Comparison of ENCODE assay signal across 8 mouse cellular contexts in genomic region chr14:54528446-54529111, GRCm38 (mm10). TPM values are rescaled to one million over a fixed set of nuclear protein-coding genes. Genes with fewer than 3 reads are reported as not detected.
DNase-seq lines count a peak whose midpoint lies in the region; ATAC-seq and TF ChIP-seq lines count a peak whose summit lies in the region.

No protein-coding gene starts in this region.

- peak; percentile 68 for DNase-seq in 416B (ENCODE audit: low read depth)
- DNase-seq in liver, adult 2 months (ENCODE audit: extremely low read depth, low read depth, low spot score), result peak; percentile 34
- peak; percentile 89 for DNase-seq in naive thymus-derived CD4-positive, alpha-beta T cell, adult 2 months (ENCODE audit: low read depth)
- peak; percentile 83 for DNase-seq in splenic B cell, adult 2 months (ENCODE audit: low read depth, low spot score)

- no peaks in the 10 kb centered on the region for H3K4me1 ChIP-seq in bone marrow macrophage, adult 2 months (ENCODE audit: control insufficient read depth, insufficient read depth, low read length)
- H3K4me1 ChIP-seq in embryonic fibroblast, embryonic 13.5 days (ENCODE audit: control insufficient read depth, insufficient read depth, low read length), result no peaks in the 10 kb centered on the region
- peaks cover 16% of the 10 kb centered on the region for H3K4me1 ChIP-seq in heart, embryonic 12.5 days (replicated peaks)
- H3K4me1 ChIP-seq in kidney, embryonic 16.5 days (ENCODE audit: insufficient read depth, low read length), result peaks cover 11% of the 10 kb centered on the region; the same call in 1 of the 2 replicates
- no peaks in the 10 kb centered on the region; the same call in 1 of the 2 replicates for H3K4me1 ChIP-seq in liver, adult 2 months (ENCODE audit: control insufficient read depth, insufficient read depth, low read length)

- no peaks in the 10 kb centered on the region for H3K9me3 ChIP-seq in heart, embryonic 12.5 days (replicated peaks)
- H3K9me3 ChIP-seq in kidney, embryonic 16.5 days (ENCODE audit: low read length), result no peaks in the 10 kb centered on the region

- no peaks in the 10 kb centered on the region for H3K36me3 ChIP-seq in heart, embryonic 12.5 days
- no peaks in the 10 kb centered on the region for H3K36me3 ChIP-seq in kidney, embryonic 16.5 days (ENCODE audit: insufficient read depth, low read length)
- no peaks in the 10 kb centered on the region for H3K36me3 ChIP-seq in liver, adult 2 months (ENCODE audit: control insufficient read depth, insufficient read depth, low read length)
- no peaks in the 10 kb centered on the region for H3K36me3 ChIP-seq in splenic B cell, adult 2 months (ENCODE audit: control insufficient read depth, insufficient read depth, low read length, poor library complexity, severe bottlenecking)

- no peak overlapping the region for H3K4me3 ChIP-seq in bone marrow macrophage, adult 2 months (ENCODE audit: insufficient read depth, low read length)
- H3K4me3 ChIP-seq in embryonic fibroblast, embryonic 13.5 days (ENCODE audit: insufficient read depth, low read length), result no peak overlapping the region
- H3K4me3 ChIP-seq in heart, embryonic 12.5 days, result no peak overlapping the region
- no peak overlapping the region for H3K4me3 ChIP-seq in kidney, embryonic 16.5 days (ENCODE audit: low read length)
- no peak overlapping the region for H3K4me3 ChIP-seq in liver, adult 2 months (ENCODE audit: insufficient read depth, low read depth, low read length)

- no peaks in the 10 kb centered on the region for H3K27me3 ChIP-seq in heart, embryonic 12.5 days (replicated peaks)
- H3K27me3 ChIP-seq in kidney, embryonic 16.5 days (ENCODE audit: insufficient read depth, low read length), result no peaks in the 10 kb centered on the region
- H3K27me3 ChIP-seq in liver, adult 2 months (ENCODE audit: control insufficient read depth, insufficient read depth, low read length), result no peaks in the 10 kb centered on the region
- H3K27me3 ChIP-seq in splenic B cell, adult 2 months (ENCODE audit: control insufficient read depth, insufficient read depth, low read length, poor library complexity, severe bottlenecking), result no peaks in the 10 kb centered on the region

- TF ChIP-seq CTCF in bone marrow macrophage, adult 2 months (IDR thresholded peaks at IDR 0.05; ENCODE audit: low read depth, low read length), result peak; percentile 94
- peak; percentile 54 for TF ChIP-seq CTCF in embryonic fibroblast, embryonic 13.5 days (IDR thresholded peaks at IDR 0.05; ENCODE audit: borderline replicate concordance, insufficient read depth, low read length)
- TF ChIP-seq CTCF in liver, adult 2 months (IDR thresholded peaks at IDR 0.05; ENCODE audit: low read depth, low read length), result peak; percentile 87

- peak; percentile 79 for ATAC-seq in heart, embryonic 12.5 days (ENCODE audit: insufficient number of reproducible peaks, low FRiP score)
- peak; percentile 90 for ATAC-seq in kidney, embryonic 16.5 days (ENCODE audit: low FRiP score, low TSS enrichment)

- H3K9ac ChIP-seq in heart, embryonic 12.5 days, result no peak overlapping the region
- no peak overlapping the region for H3K9ac ChIP-seq in kidney, embryonic 16.5 days (replicated peaks; ENCODE audit: low read length)
- no peak overlapping the region for H3K9ac ChIP-seq in liver, adult 2 months (ENCODE audit: low read depth, low read length)

- TF ChIP-seq POLR2A in bone marrow macrophage, adult 2 months (IDR thresholded peaks at IDR 0.05; ENCODE audit: borderline replicate concordance, low read depth, low read length), result no peak
- TF ChIP-seq POLR2A in embryonic fibroblast, embryonic 13.5 days (IDR thresholded peaks at IDR 0.05; ENCODE audit: low read depth, low read length), result no peak
- no peak for TF ChIP-seq POLR2A in liver, adult 2 months (IDR thresholded peaks at IDR 0.05; ENCODE audit: extremely low read depth, insufficient read depth, low read length)

- 9% methylated on average over 17 of the region's 17 CpGs for WGBS in heart, embryonic 12.5 days
- WGBS in kidney, embryonic 16.5 days, result 13% methylated on average over 17 of the region's 17 CpGs
- 12% methylated on average over 17 of the region's 17 CpGs for WGBS in liver, adult 2 months

- no peak overlapping the region for H3K27ac ChIP-seq in bone marrow macrophage, adult 2 months (ENCODE audit: insufficient read depth, low read depth, low read length)
- no peak overlapping the region for H3K27ac ChIP-seq in embryonic fibroblast, embryonic 13.5 days (ENCODE audit: insufficient read depth, low read length)
- no peak overlapping the region; the same call in 1 of the 2 replicates for H3K27ac ChIP-seq in heart, embryonic 12.5 days (ENCODE audit: poor library complexity, severe bottlenecking)
- H3K27ac ChIP-seq in kidney, embryonic 16.5 days (ENCODE audit: low read length), result no peak overlapping the region
- H3K27ac ChIP-seq in liver, adult 2 months (replicated peaks; ENCODE audit: insufficient read depth, low read depth, low read length), result no peak overlapping the region

- H3K4me2 ChIP-seq in heart, embryonic 12.5 days, result peak overlapping the region; percentile 87
- H3K4me2 ChIP-seq in kidney, embryonic 16.5 days (replicated peaks; ENCODE audit: low read depth, low read length), result no peak overlapping the region

- no peaks in the 10 kb centered on the region for H3K79me2 ChIP-seq in liver, adult 2 months (ENCODE audit: control insufficient read depth, insufficient read depth, low read length)

RNA-seq across cellular contexts. Expression of gene Prmt5, which starts 11.3 kb away (rescaled TPM):
- 14.7 and 16.1 TPM in 2 replicates for polyA plus RNA-seq in bone marrow macrophage, adult 2 months (2012; ENCODE audit: insufficient read depth, insufficient read length, missing spikeins)
- 54.8 and 60.4 TPM in 2 replicates for polyA plus RNA-seq in embryonic fibroblast, embryonic 13.5 days (2011; ENCODE audit: insufficient read length, low read depth, missing spikeins)
- 63.5 and 65.0 TPM in 2 replicates for polyA plus RNA-seq in heart, embryonic 12.5 days (2016; fragmentation: Nextera tagmentation; extraction: Ambion mirVana)
- 102 and 108 TPM in 2 replicates for polyA plus RNA-seq in kidney, embryonic 16.5 days (2015; fragmentation: Nextera tagmentation; extraction: Ambion mirVana)
- 7.4 and 8.0 TPM in 2 replicates for total RNA-seq in liver, adult 2 months (2014; rRNA removed)
- 9.5 and 17.0 TPM in 2 replicates for polyA plus RNA-seq in liver, adult 2 months (2012; rRNA removed)

RNA-seq across cellular contexts. Expression of gene Haus4, which starts 25.8 kb away (rescaled TPM):
- polyA plus RNA-seq in bone marrow macrophage, adult 2 months (2012; ENCODE audit: insufficient read depth, insufficient read length, missing spikeins), result 29.3 and 31.9 TPM in 2 replicates
- 21.4 and 33.1 TPM in 2 replicates for polyA plus RNA-seq in embryonic fibroblast, embryonic 13.5 days (2011; ENCODE audit: insufficient read length, low read depth, missing spikeins)
- 38.0 and 46.3 TPM in 2 replicates for polyA plus RNA-seq in heart, embryonic 12.5 days (2016; fragmentation: Nextera tagmentation; extraction: Ambion mirVana)
- 57.3 and 62.4 TPM in 2 replicates for polyA plus RNA-seq in kidney, embryonic 16.5 days (2015; fragmentation: Nextera tagmentation; extraction: Ambion mirVana)
- total RNA-seq in liver, adult 2 months (2014; rRNA removed), result 13.7 and 13.8 TPM in 2 replicates
- polyA plus RNA-seq in liver, adult 2 months (2012; rRNA removed), result 7.4 and 10.9 TPM in 2 replicates

RNA-seq across cellular contexts. Expression of gene Ajuba, which starts 48.8 kb away (rescaled TPM):
- 0.84 and 0.91 TPM in 2 replicates for polyA plus RNA-seq in bone marrow macrophage, adult 2 months (2012; ENCODE audit: insufficient read depth, insufficient read length, missing spikeins)
- polyA plus RNA-seq in embryonic fibroblast, embryonic 13.5 days (2011; ENCODE audit: insufficient read length, low read depth, missing spikeins), result 39.4 and 44.3 TPM in 2 replicates
- 39.5 and 40.7 TPM in 2 replicates for polyA plus RNA-seq in heart, embryonic 12.5 days (2016; fragmentation: Nextera tagmentation; extraction: Ambion mirVana)
- 32.9 and 45.6 TPM in 2 replicates for polyA plus RNA-seq in kidney, embryonic 16.5 days (2015; fragmentation: Nextera tagmentation; extraction: Ambion mirVana)
- 3.8 TPM in 2 replicates for total RNA-seq in liver, adult 2 months (2014; rRNA removed)
- polyA plus RNA-seq in liver, adult 2 months (2012; rRNA removed), result 9.9 and 12.2 TPM in 2 replicates

RNA-seq across cellular contexts. Expression of gene Rem2, which starts 52.7 kb away (rescaled TPM):
- not detected in 2 replicates for polyA plus RNA-seq in bone marrow macrophage, adult 2 months (2012; ENCODE audit: insufficient read depth, insufficient read length, missing spikeins)
- polyA plus RNA-seq in embryonic fibroblast, embryonic 13.5 days (2011; ENCODE audit: insufficient read length, low read depth, missing spikeins), result 0.94 TPM in 1 of 2 replicates, not detected in the other
- 1.9 and 2.4 TPM in 2 replicates for polyA plus RNA-seq in heart, embryonic 12.5 days (2016; fragmentation: Nextera tagmentation; extraction: Ambion mirVana)
- polyA plus RNA-seq in kidney, embryonic 16.5 days (2015; fragmentation: Nextera tagmentation; extraction: Ambion mirVana), result 6.7 and 7.4 TPM in 2 replicates
- total RNA-seq in liver, adult 2 months (2014; rRNA removed), result not detected in 2 replicates
- polyA plus RNA-seq in liver, adult 2 months (2012; rRNA removed), result 0.10 TPM in 1 of 2 replicates, not detected in the other

Comparison
In these comparisons a context has a peak if more than half of its experiments do, and no peak if none do; other contexts are left out.
1. DNase-seq: peak in every context shown above with its lines; median percentile 89 in naive thymus-derived CD4-positive, alpha-beta T cell, adult 2 months; 83 in splenic B cell, adult 2 months; 68 in 416B; 34 in liver, adult 2 months.